Mouse (Mus musculus): ENCODE results near the gene Nfyc. TPM values are rescaled to one million over a fixed set of nuclear protein-coding genes. Genes with fewer than 3 reads are reported as not detected.

Nfyc gene
- polyA plus RNA-seq (2015; fragmentation: Nextera tagmentation; extraction: Ambion mirVana), result 112 and 115 TPM in 2 replicates

DNA sequence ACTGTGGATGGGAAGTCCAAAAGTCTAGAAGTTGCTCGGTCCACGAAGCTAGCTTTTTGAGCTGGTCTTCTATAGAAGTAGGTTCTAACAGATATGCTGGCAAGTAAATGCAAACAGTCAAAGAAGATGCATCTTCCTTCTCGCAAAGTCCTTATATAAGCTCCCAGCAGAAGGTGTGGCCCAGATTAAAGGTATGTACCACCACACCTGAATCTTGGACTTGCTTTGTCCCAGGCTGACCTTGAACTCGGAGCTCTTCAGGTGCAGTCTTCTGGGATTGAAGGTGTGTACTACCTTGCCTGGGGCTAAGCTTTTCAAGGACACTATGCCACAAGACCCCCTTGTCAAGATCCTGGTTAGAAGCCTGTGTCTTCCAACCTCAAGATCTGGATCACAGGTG, at the start of gene Nfyc:
Gene Nfyc (minus strand): TSS at position 101 of the 400 bp plus-strand sequence.
- Histone ChIP-seq H3K36me3 (no peaks in the 10 kb centered on the region), H3K4me2 (no peak within 1 kb of the TSS), H3K27me3 (no peaks in the 10 kb centered on the region), H3K4me3 (replicated peaks) (no peak within 1 kb of the TSS), H3K9me3 (replicated peaks) (no peaks in the 10 kb centered on the region), H3K4me1 (no peaks in the 10 kb centered on the region), H3K27ac (no peak within 1 kb of the TSS), H3K9ac (no peak within 1 kb of the TSS)
- no peak for ATAC-seq (replicated peaks; ENCODE audit: low FRiP score)
- 90% methylated on average over 4 of the region's 4 CpGs for WGBS

DNA sequence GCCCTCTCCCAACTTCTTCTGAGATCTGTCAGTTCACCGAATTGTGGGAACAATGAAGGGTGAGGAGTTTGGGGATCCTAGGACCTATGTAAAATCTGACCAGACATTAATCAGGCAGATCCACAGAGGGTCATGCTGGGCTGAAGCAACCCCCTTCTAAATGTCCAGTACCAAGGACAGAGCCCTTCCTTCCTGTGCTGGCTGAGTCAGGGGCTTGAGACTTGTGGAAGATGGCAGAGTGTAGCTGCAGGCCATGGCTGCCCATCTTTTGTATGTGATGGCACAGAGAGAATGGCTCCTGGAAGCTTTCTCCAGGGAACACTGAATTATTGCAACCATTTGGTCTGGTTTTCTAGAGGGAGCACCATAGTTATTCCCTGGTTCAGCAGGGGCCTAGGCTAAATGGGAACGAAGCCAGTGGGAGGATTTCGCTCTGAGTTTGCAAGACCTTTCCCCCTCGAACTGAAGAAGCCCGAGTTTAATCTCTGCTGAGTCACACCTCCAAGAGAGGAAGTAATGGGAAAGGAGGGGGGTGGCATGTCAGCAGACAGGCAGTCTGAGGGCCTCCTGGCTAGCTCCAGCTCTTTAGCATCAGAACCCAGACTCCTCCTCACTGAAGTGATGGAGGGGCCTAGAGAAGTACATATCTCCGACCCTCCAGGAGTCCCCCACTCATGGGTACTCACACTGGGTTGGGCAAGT, 49.5 kb upstream of the Nfyc start:
- 50% methylated on average over 6 of the region's 6 CpGs for WGBS
- peaks cover 7% of the 10 kb centered on the region for H3K4me1 ChIP-seq
- H3K9me3 ChIP-seq (replicated peaks), result no peaks in the 10 kb centered on the region

DNA sequence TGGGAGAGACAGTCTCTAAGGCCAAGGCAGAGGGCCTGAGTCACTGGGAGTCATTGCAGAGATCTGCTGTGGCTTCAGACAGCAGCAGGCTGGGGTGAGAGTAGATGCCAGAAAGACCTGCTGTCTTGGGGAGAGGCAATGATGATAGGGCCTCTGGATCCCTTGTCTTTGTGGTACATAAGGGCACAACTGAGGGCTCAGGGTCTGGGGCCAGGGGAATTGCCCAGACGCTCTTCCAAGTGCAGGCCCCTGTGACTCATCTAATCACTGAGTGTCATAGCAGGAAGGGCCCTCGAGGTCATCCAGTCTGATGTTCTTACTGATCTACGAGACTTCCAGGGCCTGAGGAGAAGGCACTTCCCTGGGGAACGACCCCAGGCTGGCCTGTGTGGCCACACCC, 48.0 kb upstream of the Nfyc start:
- no peak overlapping the region for H3K4me2 ChIP-seq
- WGBS, result 15% methylated on average over 4 of the region's 4 CpGs
- no peaks in the 10 kb centered on the region for H3K27me3 ChIP-seq
- ATAC-seq (replicated peaks; ENCODE audit: low FRiP score), result no peak
- no peak overlapping the region for H3K9ac ChIP-seq
- 0 out of 2 replicates have a peak, but pooled peaks cover 2% of the 10 kb centered on the region for H3K4me1 ChIP-seq
- H3K36me3 ChIP-seq, result no peaks in the 10 kb centered on the region
- no peak overlapping the region for H3K4me3 ChIP-seq (replicated peaks)
- H3K9me3 ChIP-seq (replicated peaks), result no peaks in the 10 kb centered on the region
- H3K27ac ChIP-seq, result no peak overlapping the region

More for the DNA sequence above, 49.5 kb upstream of the Nfyc start:
- Histone ChIP-seq H3K4me2 (no peak overlapping the region), H3K4me3 (replicated peaks) (no peak overlapping the region), H3K27me3 (no peaks in the 10 kb centered on the region), H3K36me3 (no peaks in the 10 kb centered on the region), H3K9ac (no peak overlapping the region), H3K27ac (no peak overlapping the region)
- no peak for ATAC-seq (replicated peaks; ENCODE audit: low FRiP score)

GRCm38 (mm10) chr4:120878728-120879127, 47.4 kb upstream of the Nfyc start:
- no peak overlapping the region for H3K4me3 ChIP-seq (replicated peaks)
- H3K4me1 ChIP-seq, result 0 out of 2 replicates have a peak, but pooled peaks cover 2% of the 10 kb centered on the region
- no peak overlapping the region for H3K4me2 ChIP-seq
- no peaks in the 10 kb centered on the region for H3K27me3 ChIP-seq
- H3K27ac ChIP-seq, result no peak overlapping the region
- no peaks in the 10 kb centered on the region for H3K9me3 ChIP-seq (replicated peaks)
- no peak overlapping the region for H3K9ac ChIP-seq
- 67% methylated on average over 3 of the region's 3 CpGs for WGBS
- H3K36me3 ChIP-seq, result no peaks in the 10 kb centered on the region
- ATAC-seq (replicated peaks; ENCODE audit: low FRiP score), result no peak

DNA sequence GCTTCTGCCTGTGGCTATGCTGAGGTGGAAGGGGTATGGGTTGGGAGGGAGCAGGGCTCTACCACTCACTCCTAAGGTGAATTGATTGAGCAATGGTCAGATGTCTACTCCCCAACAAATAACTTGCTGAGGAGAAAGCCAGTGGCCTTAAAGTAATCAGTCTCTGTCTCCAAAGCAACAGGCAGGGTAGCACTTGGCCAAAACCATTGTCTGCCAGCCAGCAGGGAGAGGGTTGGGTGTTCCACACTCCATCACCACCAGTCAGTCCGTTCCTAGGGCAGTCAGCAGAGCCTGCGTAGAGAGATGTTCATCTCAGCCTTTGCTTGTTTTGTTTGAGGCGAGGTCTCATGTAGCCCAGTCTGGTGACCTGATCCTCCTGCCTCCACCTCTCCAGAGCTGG, 44.6 kb upstream of the Nfyc start:
- H3K27ac ChIP-seq, result no peak overlapping the region
- no peak overlapping the region for H3K9ac ChIP-seq
- no peak overlapping the region for H3K4me3 ChIP-seq (replicated peaks)
- no peak overlapping the region for H3K4me2 ChIP-seq
- no peaks in the 10 kb centered on the region for H3K4me1 ChIP-seq
- H3K27me3 ChIP-seq, result no peaks in the 10 kb centered on the region
- ATAC-seq (replicated peaks; ENCODE audit: low FRiP score), result no peak
- no peaks in the 10 kb centered on the region for H3K9me3 ChIP-seq (replicated peaks)
- H3K36me3 ChIP-seq, result no peaks in the 10 kb centered on the region
- 55% methylated on average over 3 of the region's 3 CpGs for WGBS

DNA sequence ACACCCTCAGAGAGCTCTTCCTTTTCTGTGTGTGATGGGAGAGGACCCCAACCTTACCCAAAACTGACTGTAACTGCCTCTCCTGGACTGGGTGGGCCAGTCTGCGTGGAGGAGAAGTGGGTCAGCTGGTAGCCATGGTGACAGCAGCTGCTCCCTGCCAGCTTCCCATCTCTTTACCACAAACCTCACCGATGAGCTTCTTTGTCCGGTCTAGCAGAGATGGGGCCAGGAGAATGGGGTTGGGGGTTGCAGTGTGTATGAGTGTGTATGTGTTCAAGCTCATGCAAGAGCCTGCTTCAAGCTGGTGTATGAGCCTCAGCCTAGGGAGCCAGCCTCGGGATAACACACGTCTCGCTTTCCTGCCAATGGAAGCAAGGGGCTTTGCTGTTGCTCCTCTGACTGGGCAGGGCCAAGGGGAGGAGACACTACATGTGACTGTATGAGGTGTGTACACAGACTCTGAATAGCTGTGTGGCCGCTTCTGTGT, 38.9 kb upstream of the Nfyc start:
- 69% methylated on average over 7 of the region's 7 CpGs for WGBS
- no peak overlapping the region for H3K4me3 ChIP-seq (replicated peaks)
- no peak overlapping the region for H3K9ac ChIP-seq
- H3K27me3 ChIP-seq, result 0 out of 2 replicates have a peak, but pooled peaks cover 2% of the 10 kb centered on the region
- ATAC-seq (replicated peaks; ENCODE audit: low FRiP score), result no peak
- no peak overlapping the region for H3K27ac ChIP-seq
- H3K4me1 ChIP-seq, result 0 out of 2 replicates have a peak, but pooled peaks cover 3% of the 10 kb centered on the region
- no peak overlapping the region for H3K4me2 ChIP-seq
- no peaks in the 10 kb centered on the region for H3K9me3 ChIP-seq (replicated peaks)
- H3K36me3 ChIP-seq, result no peaks in the 10 kb centered on the region

- Histone ChIP-seq H3K27me3 (0 out of 2 replicates have a peak, but pooled peaks cover 3% of the 10 kb centered on the region), H3K4me3 (replicated peaks) (no peak overlapping the region), H3K36me3 (no peaks in the 10 kb centered on the region), H3K9ac (no peak overlapping the region), H3K4me2 (no peak overlapping the region), H3K27ac (no peak overlapping the region), H3K9me3 (replicated peaks) (no peaks in the 10 kb centered on the region), H3K4me1 (0 out of 2 replicates have a peak, but pooled peaks cover 3% of the 10 kb centered on the region)
- 66% methylated on average over 3 of the region's 3 CpGs for WGBS
- ATAC-seq (replicated peaks; ENCODE audit: low FRiP score), result no peak
Observed at GRCm38 (mm10) chr4:120868988-120869387, 37.6 kb upstream of the Nfyc start.

DNA sequence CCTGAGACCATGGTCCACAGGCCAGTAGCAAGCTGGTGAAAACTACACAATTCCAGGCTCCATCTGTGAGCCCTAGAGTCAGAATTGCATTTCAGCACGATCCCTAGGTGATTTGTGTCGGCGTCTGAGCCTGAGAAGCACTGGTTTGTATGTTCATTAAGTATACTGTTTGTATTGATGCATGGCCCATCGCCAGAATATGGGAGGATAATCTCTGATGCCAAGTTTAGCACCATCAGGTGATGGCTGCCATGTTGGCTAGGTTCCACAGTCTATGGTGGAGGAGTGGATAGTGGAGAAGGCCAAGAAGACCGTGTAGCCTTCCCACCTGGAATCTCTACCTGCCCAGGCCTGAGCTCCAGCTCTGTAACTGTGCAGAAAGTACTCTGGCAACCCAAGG, 36.9 kb upstream of the Nfyc start:
- H3K36me3 ChIP-seq, result no peaks in the 10 kb centered on the region
- no peak overlapping the region for H3K4me2 ChIP-seq
- no peak overlapping the region for H3K4me3 ChIP-seq (replicated peaks)
- no peak for ATAC-seq (replicated peaks; ENCODE audit: low FRiP score)
- no peak overlapping the region for H3K9ac ChIP-seq
- 0 out of 2 replicates have a peak, but pooled peaks cover 3% of the 10 kb centered on the region for H3K27me3 ChIP-seq
- H3K4me1 ChIP-seq, result 0 out of 2 replicates have a peak, but pooled peaks cover 3% of the 10 kb centered on the region
- H3K9me3 ChIP-seq (replicated peaks), result no peaks in the 10 kb centered on the region
- H3K27ac ChIP-seq, result no peak overlapping the region
- WGBS, result 74% methylated on average over 5 of the region's 5 CpGs

GRCm38 (mm10) chr4:120866211-120866610, 34.8 kb upstream of the Nfyc start:
- H3K27ac ChIP-seq, result no peak overlapping the region
- no peaks in the 10 kb centered on the region for H3K9me3 ChIP-seq (replicated peaks)
- H3K36me3 ChIP-seq, result no peaks in the 10 kb centered on the region
- H3K9ac ChIP-seq, result no peak overlapping the region
- no peak overlapping the region for H3K4me3 ChIP-seq (replicated peaks)
- 0 out of 2 replicates have a peak, but pooled peaks cover 3% of the 10 kb centered on the region for H3K27me3 ChIP-seq
- 0 out of 2 replicates have a peak, but pooled peaks cover 3% of the 10 kb centered on the region for H3K4me1 ChIP-seq
- H3K4me2 ChIP-seq, result no peak overlapping the region
- WGBS, result under 1% methylated on average over 6 of the region's 6 CpGs
- ATAC-seq (replicated peaks; ENCODE audit: low FRiP score), result peak; percentile 79; the same call in 1 of the 2 replicates

DNA sequence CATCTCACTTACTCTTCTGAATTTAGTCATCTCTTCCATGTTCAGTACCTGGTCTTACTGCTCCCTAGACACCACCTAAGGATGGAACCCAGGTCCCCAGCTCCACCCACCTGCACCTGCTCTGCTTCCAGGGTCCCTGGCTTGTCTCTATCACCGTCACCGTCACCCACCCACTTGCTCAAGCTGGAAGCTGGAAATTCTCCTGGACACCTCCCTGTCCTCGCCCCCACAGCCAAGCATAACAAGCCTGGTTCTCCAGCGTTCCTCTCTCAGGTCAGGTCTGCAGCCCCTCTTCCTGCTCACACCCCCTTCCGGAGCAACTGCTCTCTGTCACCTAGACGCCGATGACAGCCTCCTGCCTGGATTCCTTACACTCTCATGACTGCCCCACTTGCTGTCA, 28.5 kb upstream of the Nfyc start:
- ATAC-seq (replicated peaks; ENCODE audit: low FRiP score), result no peak
- H3K4me2 ChIP-seq, result no peak overlapping the region
- H3K9me3 ChIP-seq (replicated peaks), result no peaks in the 10 kb centered on the region
- no peak overlapping the region for H3K9ac ChIP-seq
- H3K27ac ChIP-seq, result no peak overlapping the region
- H3K4me3 ChIP-seq (replicated peaks), result no peak overlapping the region
- no peaks in the 10 kb centered on the region for H3K36me3 ChIP-seq
- H3K27me3 ChIP-seq, result peaks cover 33% of the 10 kb centered on the region
- peaks cover 6% of the 10 kb centered on the region; the same call in 1 of the 2 replicates for H3K4me1 ChIP-seq
- 60% methylated on average over 7 of the region's 7 CpGs for WGBS

DNA sequence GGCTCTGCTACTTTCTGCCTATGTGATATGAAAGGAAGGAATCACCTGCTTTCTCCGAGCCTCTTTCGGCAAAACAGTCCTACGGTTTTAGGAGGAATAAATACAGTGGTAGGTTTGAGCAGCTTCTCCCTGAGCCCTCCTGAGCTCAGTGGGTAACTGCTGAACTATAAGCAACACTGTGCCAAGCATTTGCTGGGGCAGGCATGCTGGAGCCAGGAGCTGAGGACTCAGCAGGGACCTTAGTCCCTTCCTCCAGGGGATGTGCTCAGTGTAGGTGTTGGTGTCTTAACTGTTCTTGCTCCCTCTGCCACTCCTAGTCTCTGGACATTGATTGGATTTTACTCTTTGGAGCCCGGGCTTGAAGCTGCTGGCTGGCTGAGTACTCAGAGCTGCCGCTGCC, 25.0 kb upstream of the Nfyc start:
- Histone ChIP-seq H3K4me2 (no peak overlapping the region), H3K36me3 (no peaks in the 10 kb centered on the region), H3K27me3 (peaks cover 61% of the 10 kb centered on the region), H3K9me3 (replicated peaks) (no peaks in the 10 kb centered on the region), H3K27ac (no peak overlapping the region), H3K4me1 (peaks cover 9% of the 10 kb centered on the region; the same call in 1 of the 2 replicates), H3K4me3 (replicated peaks) (no peak overlapping the region), H3K9ac (no peak overlapping the region)
- no peak for ATAC-seq (replicated peaks; ENCODE audit: low FRiP score)
- WGBS, result 55% methylated on average over 5 of the region's 5 CpGs

GRCm38 (mm10) chr4:120855360-120856060, 24.1 kb upstream of the Nfyc start:
- Histone ChIP-seq H3K4me2 (peak overlapping the region; percentile 96), H3K9me3 (replicated peaks) (no peaks in the 10 kb centered on the region), H3K4me1 (peaks cover 11% of the 10 kb centered on the region; the same call in 1 of the 2 replicates), H3K4me3 (replicated peaks) (peak overlapping the region; percentile 61), H3K27ac (no peak overlapping the region), H3K9ac (no peak overlapping the region; the same call in 1 of the 2 replicates), H3K36me3 (no peaks in the 10 kb centered on the region), H3K27me3 (peaks cover 65% of the 10 kb centered on the region)
- ATAC-seq (replicated peaks; ENCODE audit: low FRiP score), result no peak
- 18% methylated on average over 7 of the region's 7 CpGs for WGBS
